Mouse (Mus musculus) layer of hippocampus, adult 8-10 months (tissue): ENCODE data around the gene Mbnl2. TPM values are rescaled to one million over a fixed set of nuclear protein-coding genes. Genes with fewer than 3 reads are reported as not detected.

Source experiments
- DNase-seq, 2 experiments: peaks; one replicate each; pipeline ENCODE4 v3.0.0; 2022; ENCODE audit warnings: low spot score in 2 of 2
- total RNA-seq, 4 experiments: library from RNA; stranded (reverse); gene quantifications; 2 replicates each; pipeline ENCODE4 v1.2.4; 2022

Mbnl2 gene
- total RNA-seq, 4 experiments from 2014 or later = 203 to 270 (median 247) TPM

GRCm38 (mm10) chr14:120274746-120275145 lies 723 bp upstream of the Mbnl2 start:
- no peak for DNase-seq

- DNase-seq = no peak
Measured at GRCm38 (mm10) chr14:120276343-120277080, 1.0 kb downstream of the Mbnl2 start.

- no peak for DNase-seq
Measured at GRCm38 (mm10) chr14:120277081-120277656, 1.7 kb downstream of the Mbnl2 start.

- peak; percentile 59 to 69 for DNase-seq
Measured at GRCm38 (mm10) chr14:120278290-120279244, 3.1 kb downstream of the Mbnl2 start.

GRCm38 (mm10) chr14:120280136-120280535 lies 4.7 kb downstream of the Mbnl2 start:
- DNase-seq = no peak

GRCm38 (mm10) chr14:120283787-120284186 lies 8.3 kb downstream of the Mbnl2 start:
- DNase-seq = no peak

GRCm38 (mm10) chr14:120284504-120284903 lies 9.0 kb downstream of the Mbnl2 start:
- DNase-seq = no peak

- no peak for DNase-seq
Measured at GRCm38 (mm10) chr14:120287121-120287986, 11.9 kb downstream of the Mbnl2 start.

GRCm38 (mm10) chr14:120287987-120288275 lies 12.5 kb downstream of the Mbnl2 start:
- DNase-seq = no peak

- no peak for DNase-seq
Measured at GRCm38 (mm10) chr14:120288378-120289002, 13.0 kb downstream of the Mbnl2 start.

- no peak for DNase-seq
Measured at GRCm38 (mm10) chr14:120289065-120289464, 13.6 kb downstream of the Mbnl2 start.

GRCm38 (mm10) chr14:120289528-120289927 lies 14.1 kb downstream of the Mbnl2 start:
- no peak for DNase-seq

- no peak for DNase-seq
Measured at GRCm38 (mm10) chr14:120291226-120291757, 15.8 kb downstream of the Mbnl2 start.

GRCm38 (mm10) chr14:120292133-120292532 lies 16.7 kb downstream of the Mbnl2 start:
- DNase-seq = no peak

- DNase-seq = no peak
Measured at GRCm38 (mm10) chr14:120292617-120293195, 17.2 kb downstream of the Mbnl2 start.

GRCm38 (mm10) chr14:120294480-120294879 lies 19.0 kb downstream of the Mbnl2 start:
- no peak for DNase-seq

GRCm38 (mm10) chr14:120295355-120296220 lies 20.1 kb downstream of the Mbnl2 start:
- DNase-seq = no peak

GRCm38 (mm10) chr14:120296231-120297006 lies 20.9 kb downstream of the Mbnl2 start:
- no peak for DNase-seq
